Mouse (Mus musculus): ENCODE results near the gene Clybl. TPM values are rescaled to one million over a fixed set of nuclear protein-coding genes. Genes with fewer than 3 reads are reported as not detected.

The Clybl gene
- polyA plus RNA-seq, 1 experiment from 2014 or later: 23.9 TPM

GRCm38 (mm10) chr14:122427654-122428053 is 246.2 kb downstream of the Clybl start:
- no peaks in the 10 kb centered on the region for H3K9me3 ChIP-seq
- no peak overlapping the region for H3K4me3 ChIP-seq (replicated peaks)
- no peak overlapping the region for H3K4me2 ChIP-seq (replicated peaks)
- H3K9ac ChIP-seq (replicated peaks): no peak overlapping the region
- H3K27me3 ChIP-seq: peaks cover 23% of the 10 kb centered on the region; the same call in 1 of the 2 replicates
- no peak overlapping the region for H3K27ac ChIP-seq
- no peak for ATAC-seq
- 77% methylated on average over 3 of the region's 3 CpGs for WGBS
- peaks cover 13% of the 10 kb centered on the region for H3K4me1 ChIP-seq (replicated peaks)
- no peaks in the 10 kb centered on the region for H3K36me3 ChIP-seq

- Histone ChIP-seq H3K27me3 (peaks cover 12% of the 10 kb centered on the region), H3K9ac (replicated peaks) (no peak overlapping the region), H3K4me2 (replicated peaks) (no peak overlapping the region), H3K4me3 (replicated peaks) (no peak overlapping the region), H3K9me3 (no peaks in the 10 kb centered on the region; the same call in 1 of the 2 replicates), H3K36me3 (no peaks in the 10 kb centered on the region), H3K4me1 (replicated peaks) (peaks cover 3% of the 10 kb centered on the region), H3K27ac (no peak overlapping the region)
- no peak for ATAC-seq
- WGBS: 58% methylated on average over 3 of the region's 3 CpGs
Measured at GRCm38 (mm10) chr14:122432558-122432957, 251.1 kb downstream of the Clybl start.

- ATAC-seq: no peak
- no peak overlapping the region for H3K27ac ChIP-seq
- 89% methylated on average over 10 of the region's 10 CpGs for WGBS
Measured at GRCm38 (mm10) chr14:122434039-122434438, 252.5 kb downstream of the Clybl start.

GRCm38 (mm10) chr14:122436850-122437249 is 255.3 kb downstream of the Clybl start:
- ATAC-seq: no peak
- WGBS: 68% methylated on average over 10 of the region's 10 CpGs
- Histone ChIP-seq H3K27ac (no peak overlapping the region), H3K4me1 (replicated peaks) (no peaks in the 10 kb centered on the region), H3K36me3 (no peaks in the 10 kb centered on the region), H3K27me3 (peaks cover 15% of the 10 kb centered on the region), H3K9me3 (no peaks in the 10 kb centered on the region; the same call in 1 of the 2 replicates), H3K4me3 (replicated peaks) (no peak overlapping the region), H3K4me2 (replicated peaks) (no peak overlapping the region), H3K9ac (replicated peaks) (no peak overlapping the region)

More at GRCm38 (mm10) chr14:122434039-122434438, 252.5 kb downstream of the Clybl start:
- H3K4me3 ChIP-seq (replicated peaks): no peak overlapping the region
- H3K4me1 ChIP-seq (replicated peaks): no peaks in the 10 kb centered on the region
- H3K27me3 ChIP-seq: peaks cover 12% of the 10 kb centered on the region
- H3K4me2 ChIP-seq (replicated peaks): no peak overlapping the region
- H3K36me3 ChIP-seq: no peaks in the 10 kb centered on the region
- no peaks in the 10 kb centered on the region; the same call in 1 of the 2 replicates for H3K9me3 ChIP-seq
- no peak overlapping the region for H3K9ac ChIP-seq (replicated peaks)

- peak; percentile 7; the same call in 1 of the 2 replicates for ATAC-seq
- 3% methylated on average over 29 of the region's 29 CpGs for WGBS
- peaks cover 90% of the 10 kb centered on the region for H3K27me3 ChIP-seq
- peak overlapping the region; percentile 43 for H3K4me3 ChIP-seq (replicated peaks)
- peak overlapping the region; percentile 67 for H3K9ac ChIP-seq (replicated peaks)
- peak overlapping the region; percentile 65 for H3K4me2 ChIP-seq (replicated peaks)
- H3K9me3 ChIP-seq: no peaks in the 10 kb centered on the region
- peak overlapping the region; percentile 81 for H3K27ac ChIP-seq
- peaks cover 51% of the 10 kb centered on the region for H3K4me1 ChIP-seq (replicated peaks)
- no peaks in the 10 kb centered on the region for H3K36me3 ChIP-seq
Measured at GRCm38 (mm10) chr14:122449601-122450495, 268.3 kb downstream of the Clybl start.

- 1% methylated on average over 56 of the region's 59 CpGs for WGBS
- Histone ChIP-seq H3K9ac (replicated peaks) (peak within 1 kb of the TSS; percentile 67), H3K27me3 (peaks cover 94% of the 10 kb centered on the region), H3K27ac (peak within 1 kb of the TSS; percentile 81), H3K36me3 (no peaks in the 10 kb centered on the region), H3K9me3 (no peaks in the 10 kb centered on the region), H3K4me3 (replicated peaks) (peak within 1 kb of the TSS; percentile 43), H3K4me1 (replicated peaks) (peaks cover 57% of the 10 kb centered on the region), H3K4me2 (replicated peaks) (peak within 1 kb of the TSS; percentile 65)
- peak; percentile 41 for ATAC-seq
Measured at GRCm38 (mm10) chr14:122450496-122451382, 269.2 kb downstream of the Clybl start, which contains the start of gene Gm5089. Gene Gm5089 (minus strand): TSS chr14:122451115.

- Histone ChIP-seq H3K27me3 (peaks cover 94% of the 10 kb centered on the region), H3K9me3 (no peaks in the 10 kb centered on the region), H3K4me3 (replicated peaks) (0 out of 2 replicates have a peak overlapping the region, but pooled peaks have one; percentile 43), H3K4me1 (replicated peaks) (peaks cover 57% of the 10 kb centered on the region), H3K4me2 (replicated peaks) (peak overlapping the region; percentile 65), H3K9ac (replicated peaks) (peak overlapping the region; percentile 67; the same call in 1 of the 2 replicates), H3K36me3 (no peaks in the 10 kb centered on the region), H3K27ac (peak overlapping the region; percentile 81)
- 54% methylated on average over 5 of the region's 5 CpGs for WGBS
- ATAC-seq: no peak
Measured at GRCm38 (mm10) chr14:122451551-122452145, 270.1 kb downstream of the Clybl start.

Other genes starting within 250 kb of the Clybl start
- gene Gpr183, start 216.5 kb upstream of the Clybl start, polyA plus RNA-seq (2015; fragmentation: Nextera tagmentation; extraction: Ambion mirVana): 0.72 and 1.2 TPM in 2 replicates
- not detected in 2 replicates for gene Timm8a2, start 147.0 kb upstream of the Clybl start, polyA plus RNA-seq (2015; fragmentation: Nextera tagmentation; extraction: Ambion mirVana)
- gene Tm9sf2, start 74.7 kb upstream of the Clybl start, polyA plus RNA-seq (2015; fragmentation: Nextera tagmentation; extraction: Ambion mirVana): 105 and 111 TPM in 2 replicates

All from midbrain, embryonic 13.5 days (tissue).